Mouse (Mus musculus) E14TG2a.4 (cell line): ENCODE measurements around the gene 1810010H24Rik.

Source experiments
- CTCF ChIP-seq: conservative IDR thresholded peaks from 2 replicates; pipeline ENCODE4 v1.5.1; 2014; ENCODE audit warnings: low read length
- POU5F1 ChIP-seq: IDR thresholded peaks from 2 replicates; pipeline ENCODE4 v1.6.1; 2014; ENCODE audit warnings: low read length, borderline replicate concordance

DNA sequence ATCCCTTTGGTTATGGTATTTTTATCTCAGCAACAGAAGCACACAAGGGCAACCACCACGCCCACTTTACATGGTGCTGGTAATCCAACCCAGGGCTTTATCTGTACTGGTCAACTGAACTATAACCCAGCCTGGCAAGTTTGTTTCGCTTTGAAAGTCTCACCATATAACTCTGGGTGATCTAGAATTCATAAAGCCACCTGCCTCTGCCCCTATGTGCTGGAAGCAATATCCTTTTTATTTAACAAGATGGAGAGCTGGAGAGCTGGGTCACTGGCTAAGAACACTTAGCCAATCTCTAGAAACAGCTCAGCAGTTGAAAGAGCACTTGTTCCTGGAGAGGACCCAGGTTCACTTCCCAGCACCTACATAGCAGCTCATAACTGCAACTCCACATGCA lies 38.1 kb upstream of the 1810010H24Rik start:
- TF ChIP-seq CTCF: no peak
- TF ChIP-seq POU5F1: no peak
